Mouse (Mus musculus): ENCODE data around the gene Plcb1. TPM values are rescaled to one million over a fixed set of nuclear protein-coding genes. Genes with fewer than 3 reads are reported as not detected.

The Plcb1 gene
- polyA plus RNA-seq, 1 experiment = 0.55 TPM

DNA sequence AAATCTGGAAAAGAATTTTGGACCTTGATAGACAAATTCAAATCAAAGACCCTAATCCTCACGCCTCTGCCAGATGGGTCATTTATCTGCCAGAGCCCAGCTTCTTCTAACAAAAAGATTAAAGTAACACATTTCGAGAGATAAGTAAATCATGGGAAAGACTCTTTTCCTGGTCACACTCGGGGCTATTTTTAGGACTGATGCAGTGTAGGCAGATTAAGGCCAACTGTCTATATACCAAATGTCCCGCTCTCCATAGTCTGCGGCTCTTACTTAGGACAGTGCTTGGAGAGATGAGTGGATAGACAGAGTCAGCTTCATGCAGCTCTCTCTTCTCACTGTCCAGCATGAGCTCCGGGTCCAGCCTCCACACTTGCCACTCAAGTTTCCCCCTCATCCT, 493.2 kb downstream of the Plcb1 start:
- TF ChIP-seq FOSL1 (IDR thresholded peaks at IDR 0.05; ENCODE audit: insufficient read depth, low read length, poor library complexity, severe bottlenecking) (no peak), MYOG (IDR thresholded peaks at IDR 0.05; ENCODE audit: control insufficient read depth, extremely low read depth, insufficient read length) (no peak)
- Histone ChIP-seq H3ac (ENCODE audit: control insufficient read depth, insufficient read length, low read depth) (no peak overlapping the region), H3K79me2 (ENCODE audit: control insufficient read depth, insufficient read depth) (no peaks in the 10 kb centered on the region)

DNA sequence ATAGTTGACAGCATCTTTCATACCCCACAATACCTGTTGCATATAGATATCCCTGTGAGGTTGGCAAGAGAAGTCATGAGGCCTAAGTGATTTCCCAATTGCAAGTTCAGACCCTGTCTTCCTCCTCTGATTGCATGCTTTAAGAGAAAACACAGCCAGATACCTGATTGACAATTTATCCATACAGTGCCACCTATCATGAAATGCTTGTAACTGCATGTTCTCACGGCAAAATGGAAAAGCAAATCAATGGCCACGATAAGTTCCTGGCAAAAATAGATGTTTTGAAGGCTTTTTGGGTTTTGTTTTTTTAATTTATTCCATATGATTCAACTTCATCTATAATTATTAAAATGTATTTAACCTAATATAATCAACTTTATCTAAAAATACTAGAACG, 497.9 kb downstream of the Plcb1 start:
- Histone ChIP-seq H3K27me3 (ENCODE audit: control insufficient read depth, insufficient read depth, insufficient read length) (no peaks in the 10 kb centered on the region), H3K79me2 (ENCODE audit: control insufficient read depth, insufficient read depth) (no peaks in the 10 kb centered on the region), H3K79me3 (ENCODE audit: low read depth) (no peaks in the 10 kb centered on the region), H3K36me3 (ENCODE audit: control insufficient read depth, insufficient read depth) (no peaks in the 10 kb centered on the region), H3ac (ENCODE audit: control insufficient read depth, insufficient read length, low read depth) (no peak overlapping the region), H3K4me3 (ENCODE audit: insufficient read depth, poor library complexity, severe bottlenecking) (no peak overlapping the region)
- no peak for TF ChIP-seq CEBPB (IDR thresholded peaks at IDR 0.05; ENCODE audit: low read depth)

More for the DNA sequence above, 493.2 kb downstream of the Plcb1 start:
- H3K27me3 ChIP-seq (ENCODE audit: control insufficient read depth, insufficient read depth, insufficient read length) = no peaks in the 10 kb centered on the region
- H3K36me3 ChIP-seq (ENCODE audit: control insufficient read depth, insufficient read depth) = no peaks in the 10 kb centered on the region
- no peaks in the 10 kb centered on the region for H3K79me3 ChIP-seq (ENCODE audit: low read depth)
- no peak overlapping the region for H3K4me3 ChIP-seq (ENCODE audit: insufficient read depth, poor library complexity, severe bottlenecking)

DNA sequence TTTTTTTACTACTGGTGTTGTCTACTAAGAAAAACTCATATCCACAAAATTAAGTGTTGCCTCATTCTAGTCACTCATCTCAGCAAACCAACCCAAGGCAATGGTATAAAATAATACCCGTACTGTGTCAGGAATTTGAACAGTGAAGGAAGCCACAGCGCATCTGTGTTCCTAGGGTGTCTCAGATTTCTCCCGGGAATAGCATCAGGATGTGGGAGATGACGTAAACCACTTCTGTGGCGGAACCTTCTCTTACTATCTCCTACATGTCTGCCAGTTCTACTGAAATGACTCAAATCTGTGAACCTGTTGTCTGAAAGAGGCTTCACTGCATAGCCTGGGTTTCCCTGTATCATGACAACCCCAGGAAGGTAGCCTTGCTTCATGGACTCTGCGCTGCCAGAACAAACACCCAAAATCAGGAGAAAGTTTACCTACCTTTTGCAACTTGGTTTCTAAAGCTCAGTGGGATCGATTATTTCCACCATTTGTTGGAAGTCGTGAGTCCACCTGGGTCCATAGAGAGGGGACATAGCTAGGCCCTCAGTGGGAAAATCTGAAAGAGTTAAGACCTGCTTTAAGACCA, 510.4 kb downstream of the Plcb1 start:
- no peak overlapping the region for H3K4me3 ChIP-seq (ENCODE audit: insufficient read depth, poor library complexity, severe bottlenecking)
- TF ChIP-seq MYOD1 (IDR thresholded peaks at IDR 0.05; ENCODE audit: control insufficient read depth, insufficient read length, low read depth) = peak; percentile 62
- TF ChIP-seq CTCF (IDR thresholded peaks at IDR 0.05; ENCODE audit: control insufficient read depth, insufficient read depth, insufficient read length) = no peak
- TF ChIP-seq MYOG (IDR thresholded peaks at IDR 0.05; ENCODE audit: control insufficient read depth, extremely low read depth, insufficient read length) = no peak
- no peak for TF ChIP-seq USF1 (IDR thresholded peaks at IDR 0.05; ENCODE audit: low read depth)
- no peak for TF ChIP-seq MAX (IDR thresholded peaks at IDR 0.05)
- TF ChIP-seq FOSL1 (IDR thresholded peaks at IDR 0.05; ENCODE audit: insufficient read depth, low read length, poor library complexity, severe bottlenecking) = no peak
- no peak for TF ChIP-seq CEBPB (IDR thresholded peaks at IDR 0.05; ENCODE audit: low read depth)
- H3K27me3 ChIP-seq (ENCODE audit: control insufficient read depth, insufficient read depth, insufficient read length) = no peaks in the 10 kb centered on the region
- no peaks in the 10 kb centered on the region for H3K79me3 ChIP-seq (ENCODE audit: low read depth)
- H3K79me2 ChIP-seq (ENCODE audit: control insufficient read depth, insufficient read depth) = no peaks in the 10 kb centered on the region
- no peaks in the 10 kb centered on the region for H3K36me3 ChIP-seq (ENCODE audit: control insufficient read depth, insufficient read depth)
- H3ac ChIP-seq (ENCODE audit: control insufficient read depth, insufficient read length, low read depth) = no peak overlapping the region

DNA sequence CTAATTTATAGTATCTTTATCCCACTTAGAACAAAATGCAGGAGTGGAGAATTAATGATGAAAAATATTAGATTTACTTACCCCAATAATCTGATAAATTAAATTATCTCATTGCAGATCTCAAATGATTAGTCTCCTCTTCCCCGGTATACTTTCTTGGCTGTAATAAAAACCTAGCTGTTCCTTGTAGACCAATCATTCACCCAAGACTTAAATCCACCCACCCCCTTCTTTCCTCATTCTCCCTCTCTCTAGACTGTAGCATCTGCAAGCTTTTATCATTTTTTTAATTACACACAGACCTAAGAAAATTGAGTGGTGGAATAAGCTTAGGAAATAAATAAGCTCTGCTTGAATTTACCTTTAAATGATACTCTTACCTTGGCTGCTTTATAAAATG, 514.6 kb downstream of the Plcb1 start:
- no peak for TF ChIP-seq FOSL1 (IDR thresholded peaks at IDR 0.05; ENCODE audit: insufficient read depth, low read length, poor library complexity, severe bottlenecking)
- no peak for TF ChIP-seq MYOG (IDR thresholded peaks at IDR 0.05; ENCODE audit: control insufficient read depth, extremely low read depth, insufficient read length)
- no peak for TF ChIP-seq USF1 (IDR thresholded peaks at IDR 0.05; ENCODE audit: low read depth)
- Histone ChIP-seq H3K27me3 (ENCODE audit: control insufficient read depth, insufficient read depth, insufficient read length) (no peaks in the 10 kb centered on the region), H3K79me3 (ENCODE audit: low read depth) (no peaks in the 10 kb centered on the region), H3K36me3 (ENCODE audit: control insufficient read depth, insufficient read depth) (no peaks in the 10 kb centered on the region), H3K79me2 (ENCODE audit: control insufficient read depth, insufficient read depth) (no peaks in the 10 kb centered on the region), H3K4me3 (ENCODE audit: insufficient read depth, poor library complexity, severe bottlenecking) (no peak overlapping the region), H3ac (ENCODE audit: control insufficient read depth, insufficient read length, low read depth) (no peak overlapping the region)

GRCm38 (mm10) chr2:135302483-135302882, 516.6 kb downstream of the Plcb1 start:
- no peak overlapping the region for H3K4me3 ChIP-seq (ENCODE audit: insufficient read depth, poor library complexity, severe bottlenecking)
- TF ChIP-seq MYOD1 (IDR thresholded peaks at IDR 0.05; ENCODE audit: control insufficient read depth, insufficient read length, low read depth) (no peak), USF1 (IDR thresholded peaks at IDR 0.05; ENCODE audit: low read depth) (no peak), CEBPB (IDR thresholded peaks at IDR 0.05; ENCODE audit: low read depth) (no peak), MYOG (IDR thresholded peaks at IDR 0.05; ENCODE audit: control insufficient read depth, extremely low read depth, insufficient read length) (no peak), CTCF (IDR thresholded peaks at IDR 0.05; ENCODE audit: control insufficient read depth, insufficient read depth, insufficient read length) (no peak), MAX (IDR thresholded peaks at IDR 0.05) (no peak), FOSL1 (IDR thresholded peaks at IDR 0.05; ENCODE audit: insufficient read depth, low read length, poor library complexity, severe bottlenecking) (no peak)
- no peaks in the 10 kb centered on the region for H3K79me2 ChIP-seq (ENCODE audit: control insufficient read depth, insufficient read depth)
- H3K79me3 ChIP-seq (ENCODE audit: low read depth) = no peaks in the 10 kb centered on the region
- no peaks in the 10 kb centered on the region for H3K36me3 ChIP-seq (ENCODE audit: control insufficient read depth, insufficient read depth)
- H3K27me3 ChIP-seq (ENCODE audit: control insufficient read depth, insufficient read depth, insufficient read length) = no peaks in the 10 kb centered on the region
- no peak overlapping the region for H3ac ChIP-seq (ENCODE audit: control insufficient read depth, insufficient read length, low read depth)

GRCm38 (mm10) chr2:135305186-135305585, 519.3 kb downstream of the Plcb1 start:
- Histone ChIP-seq H3K79me3 (ENCODE audit: low read depth) (no peaks in the 10 kb centered on the region), H3K4me3 (ENCODE audit: insufficient read depth, poor library complexity, severe bottlenecking) (no peak overlapping the region), H3K79me2 (ENCODE audit: control insufficient read depth, insufficient read depth) (no peaks in the 10 kb centered on the region), H3ac (ENCODE audit: control insufficient read depth, insufficient read length, low read depth) (no peak overlapping the region), H3K36me3 (ENCODE audit: control insufficient read depth, insufficient read depth) (no peaks in the 10 kb centered on the region), H3K27me3 (ENCODE audit: control insufficient read depth, insufficient read depth, insufficient read length) (no peaks in the 10 kb centered on the region)
- TF ChIP-seq MYOD1 (IDR thresholded peaks at IDR 0.05; ENCODE audit: control insufficient read depth, insufficient read length, low read depth) = no peak
- no peak for TF ChIP-seq CTCF (IDR thresholded peaks at IDR 0.05; ENCODE audit: control insufficient read depth, insufficient read depth, insufficient read length)
- TF ChIP-seq MYOG (IDR thresholded peaks at IDR 0.05; ENCODE audit: control insufficient read depth, extremely low read depth, insufficient read length) = no peak
